Mouse (Mus musculus) heart, embryonic 12.5 days (tissue): ENCODE measurements around the gene Lgals7. TPM values are rescaled to one million over a fixed set of nuclear protein-coding genes. Genes with fewer than 3 reads are reported as not detected.
A peak's percentile ranks its signal among the peaks of the same experiment; 100 is the strongest.

ENCODE experiments used
- ATAC-seq: fragments of 200-750 bp; cut with Nextera tagmentation; 2 replicates; pipeline ENCODE4 v1.8.0; 2017; ENCODE audit warnings: moderate TSS enrichment, moderate library complexity; ENCODE audit not compliant: insufficient number of reproducible peaks, low FRiP score
- H3K27ac ChIP-seq: fragments of 300-500 bp; sonication (generic); 2 replicates; pipeline ENCODE4 v1.5.1; 2016; ENCODE audit warnings: mild to moderate bottlenecking, moderate library complexity; ENCODE audit not compliant: poor library complexity, severe bottlenecking
- H3K27me3 ChIP-seq: fragments of 300-500 bp; sonication (generic); replicated peaks from 2 replicates; pipeline ENCODE4 v1.6.1; 2016; ENCODE audit warnings: mild to moderate bottlenecking, moderate library complexity
- H3K36me3 ChIP-seq: fragments of 300-500 bp; sonication (generic); 2 replicates; pipeline ENCODE4 v1.6.1; 2016; ENCODE audit warnings: mild to moderate bottlenecking, moderate library complexity
- H3K4me1 ChIP-seq: fragments of 300-500 bp; sonication (generic); replicated peaks from 2 replicates; pipeline ENCODE4 v1.6.1; 2016; ENCODE audit warnings: mild to moderate bottlenecking
- H3K4me2 ChIP-seq: fragments of 300-500 bp; sonication (generic); 2 replicates; pipeline ENCODE4 v1.6.1; 2016; ENCODE audit warnings: mild to moderate bottlenecking, moderate library complexity
- H3K4me3 ChIP-seq: fragments of 300-500 bp; sonication (generic); 2 replicates; pipeline ENCODE4 v1.5.1; 2016; ENCODE audit warnings: mild to moderate bottlenecking
- H3K9ac ChIP-seq: fragments of 300-500 bp; sonication (generic); 2 replicates; pipeline ENCODE4 v1.6.1; 2016; ENCODE audit warnings: mild to moderate bottlenecking, moderate library complexity
- H3K9me3 ChIP-seq: fragments of 300-500 bp; sonication (generic); replicated peaks from 2 replicates; pipeline ENCODE4 v1.6.1; 2016; ENCODE audit warnings: mild to moderate bottlenecking, moderate library complexity
- WGBS: fragments of 180-500 bp; shearing (Covaris S2); methylation state at CpG from one replicate; pipeline ENCODE4 v1.1.7; 2016; 5-methylcytosine and 5-hydroxymethylcytosine counted together
- polyA plus RNA-seq: library from polyadenylated mRNA; unstranded; fragments of >200 nt; fragmentation: Nextera tagmentation; extraction: Ambion mirVana; gene quantifications from 2 replicates; pipeline ENCODE4 v1.2.1, GENCODE M21; 2016

Lgals7 gene
- polyA plus RNA-seq, 1 experiment from 2014 or later = 1.3 TPM

DNA sequence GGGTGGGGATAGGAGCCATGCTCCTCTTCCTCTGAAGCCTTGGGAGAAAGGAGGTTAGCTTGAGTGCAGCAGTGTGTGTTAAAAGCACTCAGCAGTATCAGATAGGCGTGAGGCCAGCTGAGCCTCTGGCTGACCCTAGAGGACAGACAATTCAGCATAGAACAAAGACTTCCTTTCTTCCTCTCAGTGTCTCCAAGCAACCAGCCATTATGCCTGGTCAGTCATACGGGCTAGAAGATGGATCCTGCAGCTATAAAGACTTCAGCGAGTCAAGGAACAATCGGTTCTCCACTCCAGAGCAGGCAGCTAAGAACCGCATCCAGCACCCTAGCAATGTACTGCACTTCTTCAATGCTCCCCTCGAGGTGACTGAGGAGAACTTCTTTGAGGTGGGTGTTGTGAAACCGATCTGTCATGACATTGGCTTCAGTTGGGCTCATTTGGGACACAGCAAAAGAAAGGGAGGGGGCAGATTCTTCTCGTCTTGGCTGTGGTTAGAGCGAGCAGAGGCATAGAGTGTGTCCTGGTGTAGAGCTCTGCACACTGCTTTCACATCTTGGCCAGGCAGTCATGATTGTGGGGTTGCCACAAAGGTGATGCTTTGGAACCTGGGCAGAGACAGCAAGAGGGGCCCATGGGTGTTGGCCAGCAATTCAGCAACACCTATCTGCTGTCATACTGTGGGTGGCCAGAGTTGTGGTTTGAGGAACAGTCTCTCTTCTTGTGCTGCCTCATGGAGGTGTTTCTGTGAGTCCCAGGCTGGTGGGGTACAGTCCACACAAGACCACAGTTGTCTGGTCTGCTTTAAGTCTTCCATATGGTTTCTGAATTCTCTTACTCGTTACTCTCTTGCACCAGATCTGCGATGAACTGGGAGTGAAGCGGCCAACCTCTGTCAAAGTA, 43.0 kb upstream of the Lgals7 start:
- peak overlapping the region; percentile 39; the same call in 1 of the 2 replicates for H3K9ac ChIP-seq
- peaks cover 60% of the 10 kb centered on the region for H3K4me1 ChIP-seq

GRCm38 (mm10) chr7:28821261-28821831, 42.3 kb upstream of the Lgals7 start:
- H3K4me2 ChIP-seq = no peak overlapping the region
- no peaks in the 10 kb centered on the region for H3K9me3 ChIP-seq
- H3K36me3 ChIP-seq = peaks cover 65% of the 10 kb centered on the region
- peak overlapping the region; percentile 52; the same call in 1 of the 2 replicates for H3K27ac ChIP-seq
- no peaks in the 10 kb centered on the region for H3K27me3 ChIP-seq
- 0 out of 2 replicates have a peak overlapping the region, but pooled peaks have one; percentile 30 for H3K9ac ChIP-seq
- no peak overlapping the region for H3K4me3 ChIP-seq
- 60% methylated on average over 10 of the region's 10 CpGs for WGBS
- no peak for ATAC-seq
- peaks cover 60% of the 10 kb centered on the region for H3K4me1 ChIP-seq

More for the DNA sequence above, 43.0 kb upstream of the Lgals7 start:
- ATAC-seq = no peak
- Histone ChIP-seq H3K4me2 (no peak overlapping the region), H3K27me3 (no peaks in the 10 kb centered on the region), H3K27ac (peak overlapping the region; percentile 52), H3K9me3 (no peaks in the 10 kb centered on the region), H3K36me3 (peaks cover 72% of the 10 kb centered on the region), H3K4me3 (no peak overlapping the region)
- 71% methylated on average over 12 of the region's 12 CpGs for WGBS

GRCm38 (mm10) chr7:28822556-28822955, 41.1 kb upstream of the Lgals7 start:
- Histone ChIP-seq H3K4me2 (no peak overlapping the region), H3K27me3 (no peaks in the 10 kb centered on the region), H3K4me1 (peaks cover 53% of the 10 kb centered on the region), H3K9ac (no peak overlapping the region), H3K27ac (peak overlapping the region; percentile 18; the same call in 1 of the 2 replicates), H3K4me3 (no peak overlapping the region), H3K36me3 (peaks cover 56% of the 10 kb centered on the region), H3K9me3 (no peaks in the 10 kb centered on the region)
- WGBS = 85% methylated on average over 1 of the region's 1 CpGs
- ATAC-seq = no peak

- peaks cover 47% of the 10 kb centered on the region for H3K4me1 ChIP-seq
Observed at GRCm38 (mm10) chr7:28822993-28823903, 40.4 kb upstream of the Lgals7 start.

GRCm38 (mm10) chr7:28823932-28824331, 39.7 kb upstream of the Lgals7 start:
- Histone ChIP-seq H3K27me3 (no peaks in the 10 kb centered on the region), H3K9me3 (no peaks in the 10 kb centered on the region), H3K4me3 (no peak overlapping the region), H3K9ac (no peak overlapping the region), H3K36me3 (peaks cover 46% of the 10 kb centered on the region), H3K4me1 (peaks cover 40% of the 10 kb centered on the region), H3K27ac (peak overlapping the region; percentile 78; the same call in 1 of the 2 replicates), H3K4me2 (no peak overlapping the region)
- ATAC-seq = no peak
- 69% methylated on average over 2 of the region's 2 CpGs for WGBS

More at GRCm38 (mm10) chr7:28822993-28823903, 40.4 kb upstream of the Lgals7 start:
- no peak overlapping the region for H3K4me2 ChIP-seq
- H3K27me3 ChIP-seq = no peaks in the 10 kb centered on the region
- H3K9me3 ChIP-seq = no peaks in the 10 kb centered on the region
- no peak overlapping the region for H3K9ac ChIP-seq
- H3K4me3 ChIP-seq = no peak overlapping the region
- peaks cover 50% of the 10 kb centered on the region for H3K36me3 ChIP-seq
- H3K27ac ChIP-seq = peak overlapping the region; percentile 25; the same call in 1 of the 2 replicates
- WGBS = 53% methylated on average over 10 of the region's 10 CpGs
- no peak for ATAC-seq

DNA sequence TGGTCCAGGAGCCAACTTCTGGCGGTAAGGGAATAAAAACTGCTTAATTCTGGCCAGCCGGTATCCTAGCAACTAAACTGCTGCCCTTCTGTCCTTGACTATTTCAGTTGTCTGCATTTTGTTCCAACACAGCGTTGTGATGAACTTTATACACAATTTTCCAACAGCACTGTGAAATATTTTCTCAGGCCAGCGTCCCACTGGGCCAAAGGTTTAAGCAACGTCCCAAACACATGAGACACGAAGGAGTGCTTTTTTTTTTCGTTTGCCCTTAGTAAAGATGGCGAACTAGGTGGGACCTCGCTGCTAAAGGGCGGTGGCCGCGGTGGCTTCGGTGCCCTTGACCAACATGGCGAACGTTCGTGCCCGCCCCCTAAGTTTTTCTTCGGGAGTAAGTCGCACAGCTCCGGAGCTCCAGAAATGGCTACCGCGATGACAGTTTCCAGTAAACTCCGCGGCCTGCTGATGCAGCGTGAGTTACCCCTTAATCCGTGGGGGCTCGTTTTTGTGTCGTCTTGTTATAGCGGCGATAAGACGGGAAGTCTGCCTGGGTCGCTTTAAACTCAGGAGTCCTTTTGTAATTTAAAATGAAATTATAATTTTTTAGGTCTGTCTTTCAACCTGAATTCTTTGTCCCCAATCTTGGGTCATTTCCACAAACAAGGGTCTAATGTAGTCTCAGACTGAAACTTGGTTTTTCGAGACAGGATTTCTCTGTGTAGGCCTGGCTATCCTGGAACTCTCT, 38.5 kb upstream of the Lgals7 start, which contains the start of gene Ech1:
TSS of gene Ech1 (plus strand) at position 277 of the 745 bp plus-strand sequence.
- Histone ChIP-seq H3K9ac (peak within 1 kb of the TSS; percentile 71), H3K4me1 (peaks cover 30% of the 10 kb centered on the region), H3K4me2 (peak within 1 kb of the TSS; percentile 66), H3K27ac (peak within 1 kb of the TSS; percentile 78), H3K4me3 (peak within 1 kb of the TSS; percentile 53), H3K9me3 (no peaks in the 10 kb centered on the region), H3K27me3 (no peaks in the 10 kb centered on the region), H3K36me3 (peaks cover 44% of the 10 kb centered on the region)
- WGBS = 2% methylated on average over 33 of the region's 33 CpGs
- ATAC-seq = peak; percentile 87

DNA sequence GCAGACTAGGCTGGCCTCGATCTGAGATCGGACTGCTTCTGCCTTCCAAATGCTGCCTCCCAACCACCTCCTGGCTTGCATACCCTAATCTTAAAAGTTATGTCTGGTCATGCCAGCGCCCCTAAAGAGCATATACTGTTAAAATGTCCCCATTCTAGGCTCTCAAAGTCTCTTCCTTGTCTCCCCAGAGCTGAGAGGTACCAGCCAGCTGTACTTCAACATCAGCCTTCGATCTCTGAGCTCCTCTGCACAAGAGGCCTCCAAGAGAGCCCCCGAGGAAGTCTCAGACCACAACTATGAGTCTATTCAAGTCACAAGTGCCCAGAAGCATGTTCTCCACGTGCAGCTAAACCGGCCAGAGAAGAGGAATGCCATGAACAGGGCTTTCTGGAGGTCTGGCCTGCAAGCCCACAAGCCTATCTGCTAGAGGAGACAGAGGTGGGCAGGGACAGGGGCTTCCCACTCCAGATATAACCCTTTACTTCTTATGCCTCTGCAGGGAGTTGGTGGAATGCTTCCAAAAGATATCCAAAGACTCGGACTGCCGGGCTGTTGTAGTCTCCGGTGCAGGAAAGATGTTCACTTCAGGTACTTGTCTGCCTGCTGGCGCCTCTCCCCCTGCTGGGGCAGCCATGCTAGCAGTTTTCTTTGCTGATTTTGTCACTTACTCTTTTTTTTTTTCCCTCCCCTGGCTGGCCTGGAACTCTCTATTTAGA, 37.8 kb upstream of the Lgals7 start:
- ATAC-seq = no peak
- WGBS = 29% methylated on average over 11 of the region's 11 CpGs
- H3K9ac ChIP-seq = peak overlapping the region; percentile 71
- H3K36me3 ChIP-seq = peaks cover 44% of the 10 kb centered on the region
- peak overlapping the region; percentile 66 for H3K4me2 ChIP-seq
- peaks cover 25% of the 10 kb centered on the region for H3K4me1 ChIP-seq
- H3K27me3 ChIP-seq = no peaks in the 10 kb centered on the region
- no peaks in the 10 kb centered on the region for H3K9me3 ChIP-seq
- H3K27ac ChIP-seq = peak overlapping the region; percentile 78
- H3K4me3 ChIP-seq = peak overlapping the region; percentile 53

DNA sequence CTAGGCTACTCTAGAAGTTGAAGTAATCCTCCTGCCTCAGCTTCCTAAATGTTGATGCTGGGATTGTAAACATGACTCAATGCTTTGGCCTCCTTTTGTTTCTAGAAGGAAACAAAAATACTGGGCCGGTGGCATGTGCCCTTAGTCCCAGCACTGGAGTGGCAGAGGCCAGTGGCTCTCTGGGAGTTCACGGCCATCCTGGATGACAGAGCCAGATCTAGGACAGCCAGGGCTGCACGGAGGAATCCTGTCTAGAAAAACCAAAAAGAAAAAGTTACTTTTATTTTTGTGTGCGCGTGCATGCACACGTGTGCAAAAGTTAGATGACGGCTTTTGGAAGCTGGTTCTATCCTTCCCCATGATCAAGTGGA, 37.3 kb upstream of the Lgals7 start:
- Histone ChIP-seq H3K4me3 (no peak overlapping the region), H3K9me3 (no peaks in the 10 kb centered on the region), H3K27ac (peak overlapping the region; percentile 78; the same call in 1 of the 2 replicates), H3K9ac (peak overlapping the region; percentile 27; the same call in 1 of the 2 replicates), H3K4me1 (peaks cover 25% of the 10 kb centered on the region), H3K4me2 (peak overlapping the region; percentile 66), H3K36me3 (peaks cover 44% of the 10 kb centered on the region), H3K27me3 (no peaks in the 10 kb centered on the region)
- ATAC-seq = no peak
- WGBS = 91% methylated on average over 7 of the region's 7 CpGs

- no peak overlapping the region for H3K27ac ChIP-seq
- ATAC-seq = no peak
- H3K9ac ChIP-seq = no peak overlapping the region
- H3K4me1 ChIP-seq = peaks cover 27% of the 10 kb centered on the region
- peaks cover 46% of the 10 kb centered on the region for H3K36me3 ChIP-seq
- no peaks in the 10 kb centered on the region for H3K9me3 ChIP-seq
- 51% methylated on average over 3 of the region's 3 CpGs for WGBS
- H3K4me2 ChIP-seq = no peak overlapping the region
- H3K27me3 ChIP-seq = no peaks in the 10 kb centered on the region
- no peak overlapping the region for H3K4me3 ChIP-seq
Observed at GRCm38 (mm10) chr7:28827338-28827737, 36.3 kb upstream of the Lgals7 start.
